Mouse (Mus musculus) kidney, adult 2 months (tissue): ENCODE results near the gene Rpl38. TPM values are rescaled to one million over a fixed set of nuclear protein-coding genes. Genes with fewer than 3 reads are reported as not detected.

Experiments used
- DNase-seq: peaks from one replicate; pipeline ENCODE4 v3.0.0; 2021
- H3K27ac ChIP-seq: fragments of 200-500 bp; 2 replicates; pipeline ENCODE4 v1.5.1; 2012; ENCODE audit warnings: low read depth, low read length, control low read depth, inconsistent platforms; ENCODE audit not compliant: insufficient read depth
- H3K27me3 ChIP-seq: fragments of 200-500 bp; replicated peaks from 2 replicates; pipeline ENCODE4 v1.6.1; 2012; ENCODE audit warnings: mild to moderate bottlenecking, moderate library complexity, low read length, inconsistent platforms; ENCODE audit not compliant: control insufficient read depth, insufficient read depth
- H3K36me3 ChIP-seq: fragments of 200-500 bp; 2 replicates; pipeline ENCODE4 v1.6.1; 2012; ENCODE audit warnings: mild to moderate bottlenecking, moderate library complexity, low read length, inconsistent platforms; ENCODE audit not compliant: control insufficient read depth, insufficient read depth
- H3K4me1 ChIP-seq: fragments of 200-500 bp; 2 replicates; pipeline ENCODE4 v1.6.1; 2011; ENCODE audit warnings: low read length; ENCODE audit not compliant: control insufficient read depth, insufficient read depth
- H3K4me3 ChIP-seq: fragments of 200-500 bp; 2 replicates; pipeline ENCODE4 v1.5.1; 2011; ENCODE audit warnings: mild to moderate bottlenecking, low read depth, low read length, control low read depth; ENCODE audit not compliant: insufficient read depth
- CTCF ChIP-seq: fragments of 200-500 bp; conservative IDR thresholded peaks from 2 replicates; pipeline ENCODE4 v1.5.1; 2011; ENCODE audit warnings: low read depth, mild to moderate bottlenecking, control low read depth, low read length, moderate library complexity, mixed read lengths; ENCODE audit not compliant: insufficient read depth, insufficient read length
- POLR2A ChIP-seq: fragments of 200-500 bp; IDR thresholded peaks from one replicate; pipeline ENCODE4 v1.6.1; 2011; ENCODE audit warnings: low read depth, low read length, control low read depth
- WGBS: fragments of 180-500 bp; shearing (Covaris S2); methylation state at CpG from one replicate; pipeline ENCODE4 v1.1.7; 2018; 5-methylcytosine and 5-hydroxymethylcytosine counted together
- polyA plus RNA-seq: library from polyadenylated mRNA; depleted of rRNA; stranded (reverse); fragments of >200 nt; gene quantifications from 2 replicates; pipeline ENCODE4 v1.2.3, GENCODE M21; 2012

The Rpl38 gene
- polyA plus RNA-seq, 1 experiment: 738 TPM

GRCm38 (mm10) chr11:114636292-114636691 is 32.0 kb upstream of the Rpl38 start:
- no peaks in the 10 kb centered on the region for H3K36me3 ChIP-seq
- peak; percentile 97 for TF ChIP-seq CTCF
- TF ChIP-seq POLR2A: no peak
- 0% methylated on average over 6 of the region's 6 CpGs for WGBS
- peak; percentile 64 for DNase-seq
- no peaks in the 10 kb centered on the region for H3K4me1 ChIP-seq
- H3K27ac ChIP-seq: no peak overlapping the region
- no peak overlapping the region for H3K4me3 ChIP-seq
- no peaks in the 10 kb centered on the region for H3K27me3 ChIP-seq

DNA sequence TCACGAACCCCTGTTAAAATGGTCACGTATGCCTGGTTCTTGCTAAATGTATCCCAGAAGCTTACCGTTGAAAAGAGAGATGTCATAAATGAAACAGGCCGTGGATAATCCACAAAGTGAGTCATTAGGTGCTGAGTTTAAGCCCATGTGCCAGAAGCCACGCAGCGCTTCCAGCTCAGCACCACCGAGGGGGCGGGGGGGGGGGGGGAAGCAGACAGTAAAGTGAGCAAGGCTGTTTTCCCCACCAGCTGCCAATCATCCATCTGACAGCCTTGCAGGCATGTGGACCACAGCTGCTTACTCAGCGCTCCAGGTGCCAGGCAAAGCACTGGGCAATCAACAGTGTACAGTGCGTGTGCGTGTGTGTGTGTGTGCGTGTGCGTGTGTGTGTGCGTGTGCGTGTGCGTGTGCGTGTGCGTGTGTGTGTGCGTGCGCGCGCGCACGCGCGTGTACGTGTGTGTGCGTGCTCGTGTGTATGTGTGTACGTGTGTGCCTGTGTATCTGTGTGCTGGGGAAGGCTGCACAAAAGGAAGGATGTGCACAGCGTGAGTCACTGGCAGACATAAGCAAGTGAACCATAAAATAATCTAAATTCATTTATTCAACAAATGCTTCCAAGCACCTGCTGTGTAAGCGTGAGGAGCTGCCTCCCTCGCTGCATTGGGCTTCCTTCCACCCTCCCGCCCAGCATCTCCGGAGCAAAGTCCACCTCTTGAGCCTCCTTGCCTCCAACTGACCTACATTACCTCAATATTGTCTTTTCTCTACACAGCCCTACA is 31.4 kb upstream of the Rpl38 start:
- WGBS: 52% methylated on average over 35 of the region's 35 CpGs
- no peak for TF ChIP-seq POLR2A
- TF ChIP-seq CTCF: no peak
- peak; percentile 20 for DNase-seq

DNA sequence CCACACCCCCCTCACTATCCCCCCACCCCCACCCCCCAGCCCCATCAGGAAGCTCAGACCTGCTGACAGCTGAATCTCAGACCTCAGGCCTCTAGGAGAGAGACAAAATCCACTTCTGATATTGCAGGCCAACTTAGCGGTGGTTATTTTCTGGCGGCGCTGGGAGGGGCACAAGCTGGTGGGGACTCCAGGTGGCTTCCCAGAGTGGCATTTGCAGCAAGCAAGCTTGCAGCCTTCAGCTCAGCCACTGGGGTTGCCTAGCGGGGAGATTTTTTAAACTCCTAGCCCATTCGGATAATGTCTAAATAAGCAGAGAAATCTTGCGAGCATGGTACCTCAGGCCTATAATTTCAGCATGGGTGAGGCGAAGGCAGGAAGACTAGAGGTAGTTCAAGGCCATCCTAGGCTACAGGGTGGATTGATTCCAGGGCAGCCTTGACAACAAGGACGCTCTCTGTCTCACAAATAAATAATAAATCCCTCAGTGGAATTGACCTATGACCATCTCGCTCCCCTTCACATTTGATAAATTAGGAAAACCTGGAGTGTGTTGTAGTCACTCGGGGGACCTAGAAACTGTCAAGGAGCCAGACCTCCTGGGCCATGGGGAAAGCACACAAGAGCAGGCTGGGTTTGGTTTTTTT is 29.6 kb upstream of the Rpl38 start:
- Histone ChIP-seq H3K27ac (no peak overlapping the region), H3K27me3 (no peaks in the 10 kb centered on the region), H3K4me1 (no peaks in the 10 kb centered on the region), H3K36me3 (no peaks in the 10 kb centered on the region), H3K4me3 (no peak overlapping the region)
- DNase-seq: no peak
- TF ChIP-seq POLR2A (no peak), CTCF (no peak)
- 82% methylated on average over 10 of the region's 10 CpGs for WGBS

More for the DNA sequence above, 31.4 kb upstream of the Rpl38 start:
- Histone ChIP-seq H3K27ac (no peak overlapping the region), H3K4me3 (no peak overlapping the region), H3K36me3 (no peaks in the 10 kb centered on the region), H3K27me3 (no peaks in the 10 kb centered on the region), H3K4me1 (no peaks in the 10 kb centered on the region)

GRCm38 (mm10) chr11:114639681-114640103 is 28.6 kb upstream of the Rpl38 start:
- no peak overlapping the region for H3K4me3 ChIP-seq
- H3K27ac ChIP-seq: no peak overlapping the region
- no peak for DNase-seq
- no peaks in the 10 kb centered on the region for H3K27me3 ChIP-seq
- 19% methylated on average over 19 of the region's 19 CpGs for WGBS
- H3K4me1 ChIP-seq: no peaks in the 10 kb centered on the region
- H3K36me3 ChIP-seq: no peaks in the 10 kb centered on the region
- TF ChIP-seq POLR2A: no peak
- no peak for TF ChIP-seq CTCF

DNA sequence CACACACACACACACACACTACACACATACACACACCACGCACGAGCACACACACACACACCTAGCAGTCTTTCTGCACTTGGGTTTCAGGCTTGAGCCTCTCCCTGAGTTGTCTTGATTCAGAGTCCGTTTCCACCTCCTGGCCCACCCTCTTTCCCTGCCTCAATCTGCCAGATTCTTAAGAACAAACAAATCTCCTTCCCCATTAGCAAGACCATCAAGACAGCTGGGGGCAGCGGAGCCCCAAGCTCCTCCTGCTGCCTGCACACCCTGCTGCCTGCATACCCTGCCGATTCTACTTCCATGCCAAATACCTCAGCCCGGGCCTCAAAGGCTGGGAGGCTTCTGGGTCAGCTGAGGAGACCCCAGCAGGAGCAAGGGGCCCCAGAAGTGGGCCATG is 27.7 kb upstream of the Rpl38 start:
- WGBS: 54% methylated on average over 6 of the region's 6 CpGs
- Histone ChIP-seq H3K4me1 (no peaks in the 10 kb centered on the region), H3K36me3 (no peaks in the 10 kb centered on the region), H3K4me3 (no peak overlapping the region), H3K27me3 (no peaks in the 10 kb centered on the region), H3K27ac (no peak overlapping the region)
- TF ChIP-seq CTCF (no peak), POLR2A (no peak)
- DNase-seq: no peak

- 86% methylated on average over 8 of the region's 8 CpGs for WGBS
- Histone ChIP-seq H3K27me3 (no peaks in the 10 kb centered on the region), H3K36me3 (no peaks in the 10 kb centered on the region), H3K4me3 (no peak overlapping the region), H3K27ac (no peak overlapping the region), H3K4me1 (no peaks in the 10 kb centered on the region)
- no peak for TF ChIP-seq POLR2A
- TF ChIP-seq CTCF: no peak
- DNase-seq: no peak
These were observed 27.2 kb upstream of the Rpl38 start for GRCm38 (mm10) chr11:114641136-114641535.

GRCm38 (mm10) chr11:114642184-114642583 is 26.1 kb upstream of the Rpl38 start:
- Histone ChIP-seq H3K4me3 (no peak overlapping the region), H3K36me3 (no peaks in the 10 kb centered on the region), H3K27ac (no peak overlapping the region), H3K4me1 (no peaks in the 10 kb centered on the region), H3K27me3 (no peaks in the 10 kb centered on the region)
- TF ChIP-seq POLR2A (no peak), CTCF (no peak)
- WGBS: 74% methylated on average over 12 of the region's 12 CpGs
- no peak for DNase-seq
